Mouse (Mus musculus) gastrocnemius, postnatal 36 days (tissue): Measurements from ENCODE around the gene Angel1. TPM values are rescaled to one million over a fixed set of nuclear protein-coding genes. Genes with fewer than 3 reads are reported as not detected.
A peak's percentile ranks its signal among the peaks of the same experiment; 100 is the strongest.

ENCODE experiments used
- DNase-seq, 2 experiments: peaks; one replicate each; pipeline ENCODE4 v3.0.0; 2022
- intact Hi-C: fragments of 180-260 bp; cut with DNase I; formaldehyde crosslinking; loops from one replicate; pipeline ENCODE4 v1.15.1; 2025
- total RNA-seq, 2 experiments: library from RNA; stranded (reverse); gene quantifications; 2 replicates each; pipeline ENCODE4 v1.2.3; 2021

The Angel1 gene
- total RNA-seq, 2 experiments from 2014 or later = 3.5 to 3.9 TPM

GRCm38 (mm10) chr12:86681626-86682025 is 44.6 kb downstream of the Angel1 start:
- no peak for DNase-seq
- intact Hi-C loops = no loop called here

- DNase-seq = no peak
- intact Hi-C loops = no loop called here
Observed at GRCm38 (mm10) chr12:86680591-86681193, 45.6 kb downstream of the Angel1 start.

- intact Hi-C loops = no loop called here
Observed at GRCm38 (mm10) chr12:86679991-86680491, 46.2 kb downstream of the Angel1 start.

GRCm38 (mm10) chr12:86679546-86679930 is 46.7 kb downstream of the Angel1 start:
- DNase-seq = no peak
- intact Hi-C loops = no loop called here

More at GRCm38 (mm10) chr12:86679991-86680491, 46.2 kb downstream of the Angel1 start:
- DNase-seq = no peak

GRCm38 (mm10) chr12:86678591-86679545 is 47.4 kb downstream of the Angel1 start, which contains the start of gene Vash1:
Gene Vash1 (plus strand): TSS chr12:86678700.
- intact Hi-C loops = no loop called here
- DNase-seq = peak; percentile 43 to 54

- intact Hi-C loops = no loop called here
- DNase-seq = no peak
Observed at GRCm38 (mm10) chr12:86672507-86672906, 53.8 kb downstream of the Angel1 start.

- intact Hi-C loops = no loop called here
- no peak for DNase-seq
Observed at GRCm38 (mm10) chr12:86672105-86672504, 54.2 kb downstream of the Angel1 start.

GRCm38 (mm10) chr12:86668404-86668803 is 57.9 kb downstream of the Angel1 start:
- DNase-seq = no peak
- intact Hi-C loops = no loop called here

- no peak for DNase-seq
- intact Hi-C loops = no loop called here
Observed at GRCm38 (mm10) chr12:86665656-86666055, 60.6 kb downstream of the Angel1 start.

GRCm38 (mm10) chr12:86660466-86660865 is 65.8 kb downstream of the Angel1 start:
- intact Hi-C loops = no loop called here
- DNase-seq = no peak

GRCm38 (mm10) chr12:86659447-86659968 is 66.8 kb downstream of the Angel1 start:
- DNase-seq = no peak
- intact Hi-C loops = no loop called here

GRCm38 (mm10) chr12:86652570-86653041 is 73.7 kb downstream of the Angel1 start:
- intact Hi-C loops = loop anchor here (5.0 kb wide), 1 partner anchor 60 kb away; no protein-coding TSS in a partner anchor
- DNase-seq = peak; percentile 73 to 85

- intact Hi-C loops = loop anchor here (5.0 kb wide), 1 partner anchor 61 kb away; no protein-coding TSS in a partner anchor
- no peak for DNase-seq
Observed at GRCm38 (mm10) chr12:86651301-86651860, 74.9 kb downstream of the Angel1 start.

Other genes starting within 250 kb of the Angel1 start
- 1 to 10 TPM; 7.3 to 8.6 TPM for gene Vash1, start 47.8 kb downstream of the Angel1 start, total RNA-seq
- not detected for gene Lrrc74a, start 7.9 kb upstream of the Angel1 start, total RNA-seq
- gene Irf2bpl, start 158.3 kb upstream of the Angel1 start, total RNA-seq = 10 to 100 TPM; 18.6 to 23.7 TPM
- gene Cipc, start 220.6 kb upstream of the Angel1 start, total RNA-seq = 10 to 100 TPM; 26.3 to 30.3 TPM